Mouse (Mus musculus): ENCODE data around the gene Chuk.

- no peak for TF ChIP-seq POLR2A (IDR thresholded peaks at IDR 0.05; ENCODE audit: extremely low read depth, insufficient read depth, low read length)
- TF ChIP-seq CTCF (IDR thresholded peaks at IDR 0.05; ENCODE audit: extremely low read depth, insufficient read depth, low read length) = no peak
Observed at GRCm38 (mm10) chr19:44117793-44118192, 10.5 kb upstream of the Chuk start.
